Mouse (Mus musculus) megakaryocyte, embryonic 14.5 days (primary cell): ENCODE data around the gene Rap1gds1. TPM values are rescaled to one million over a fixed set of nuclear protein-coding genes. Genes with fewer than 3 reads are reported as not detected.

Experiments
- H3K27me3 ChIP-seq: replicated peaks from 2 replicates; pipeline ENCODE3; 2012; ENCODE audit warnings: inconsistent platforms
- H3K36me3 ChIP-seq: replicated peaks from 2 replicates; pipeline ENCODE3; 2012; ENCODE audit warnings: low read length, inconsistent platforms, mixed read lengths
- H3K4me1 ChIP-seq: 2 replicates; pipeline ENCODE4 v1.6.1; 2012; ENCODE audit warnings: inconsistent platforms
- H3K4me3 ChIP-seq: replicated peaks from 2 replicates; pipeline ENCODE3; 2012; ENCODE audit warnings: moderate library complexity, mild to moderate bottlenecking, inconsistent platforms
- H3K9me3 ChIP-seq: 2 replicates; pipeline ENCODE4 v1.6.1; 2012; ENCODE audit warnings: inconsistent platforms
- FLI1 ChIP-seq: IDR thresholded peaks from 2 replicates; pipeline ENCODE4 v1.6.1; 2012; ENCODE audit warnings: low read length, inconsistent platforms, mixed read lengths
- GATA1 ChIP-seq: IDR thresholded peaks from 3 replicates; pipeline ENCODE4 v1.6.1; 2012; ENCODE audit warnings: mixed read lengths, low read length, inconsistent platforms, borderline replicate concordance
- polyA plus RNA-seq: library from polyadenylated mRNA; stranded (reverse); fragments of >175 nt; gene quantifications from 2 replicates; pipeline ENCODE4 v1.2.3, GENCODE M21; 2012; ENCODE audit warnings: low replicate concordance; ENCODE audit not compliant: insufficient read depth

Gene Rap1gds1
- polyA plus RNA-seq, 1 experiment = 5.4 TPM

- peaks cover 9% of the 10 kb centered on the region for H3K4me1 ChIP-seq
- no peaks in the 10 kb centered on the region for H3K27me3 ChIP-seq
- peaks cover 31% of the 10 kb centered on the region for H3K36me3 ChIP-seq
- 0 out of 2 replicates have a peak, but pooled peaks cover 4% of the 10 kb centered on the region for H3K9me3 ChIP-seq
- TF ChIP-seq FLI1 (no peak), GATA1 (no peak)
- H3K4me3 ChIP-seq = no peak overlapping the region
Observed at GRCm38 (mm10) chr3:139062088-139062487, 12.9 kb downstream of the Rap1gds1 start.

DNA sequence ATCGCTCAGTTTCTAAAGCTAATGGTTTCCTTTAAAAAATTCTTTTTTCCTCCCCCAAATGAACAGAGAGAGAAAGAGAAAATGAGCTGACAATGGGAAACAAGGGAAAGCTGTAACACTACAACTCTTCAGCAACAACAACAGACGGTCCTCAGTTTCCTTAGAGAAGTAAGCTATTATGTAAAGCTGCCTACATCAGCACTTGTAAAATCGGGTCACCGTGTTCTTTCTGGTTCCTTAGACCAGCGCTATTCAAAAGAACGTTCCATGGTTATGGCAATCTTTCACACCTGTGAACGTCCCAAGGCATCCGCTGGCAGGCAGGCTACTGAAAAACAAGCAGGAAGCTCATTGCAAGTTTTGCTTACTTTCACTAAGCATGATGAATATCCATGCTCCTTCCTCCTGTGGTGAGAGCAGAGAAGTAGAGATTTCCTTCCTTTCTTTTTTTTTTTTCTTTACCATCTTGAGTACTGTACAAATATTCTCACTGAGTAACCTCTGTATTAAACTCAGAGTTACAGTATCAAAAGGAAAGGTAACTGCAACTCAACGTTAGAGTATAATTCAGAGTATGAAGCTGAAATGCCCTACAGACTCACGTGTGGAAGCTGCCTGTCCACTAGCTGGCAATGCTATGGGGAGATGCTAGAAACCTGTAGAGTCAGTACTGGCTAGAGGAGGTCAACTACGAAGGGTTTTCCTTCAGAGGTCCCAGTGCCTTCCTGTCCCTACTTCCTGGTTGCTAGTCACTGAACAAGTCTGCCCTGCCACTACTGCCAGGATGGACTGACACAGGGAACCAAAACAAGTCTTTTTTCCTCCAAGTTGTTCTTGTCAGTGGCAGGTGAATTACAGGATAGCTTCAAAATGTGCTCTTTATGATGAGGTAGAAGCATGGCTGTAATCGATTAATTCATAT, 26.0 kb downstream of the Rap1gds1 start:
- H3K4me3 ChIP-seq = no peak overlapping the region
- TF ChIP-seq GATA1 = no peak
- no peak for TF ChIP-seq FLI1
- H3K9me3 ChIP-seq = no peaks in the 10 kb centered on the region
- H3K36me3 ChIP-seq = peaks cover 47% of the 10 kb centered on the region
- peaks cover 14% of the 10 kb centered on the region for H3K4me1 ChIP-seq
- peaks cover 6% of the 10 kb centered on the region for H3K27me3 ChIP-seq

GRCm38 (mm10) chr3:139042433-139042854, 32.6 kb downstream of the Rap1gds1 start:
- no peak for TF ChIP-seq FLI1
- no peak for TF ChIP-seq GATA1
- Histone ChIP-seq H3K4me3 (peak overlapping the region; percentile 57), H3K4me1 (peaks cover 23% of the 10 kb centered on the region), H3K36me3 (peaks cover 44% of the 10 kb centered on the region), H3K9me3 (peaks cover 12% of the 10 kb centered on the region), H3K27me3 (peaks cover 16% of the 10 kb centered on the region)

GRCm38 (mm10) chr3:139041921-139042320, 33.1 kb downstream of the Rap1gds1 start:
- peaks cover 23% of the 10 kb centered on the region for H3K4me1 ChIP-seq
- H3K4me3 ChIP-seq = peak overlapping the region; percentile 81
- TF ChIP-seq FLI1 (no peak), GATA1 (no peak)
- peaks cover 16% of the 10 kb centered on the region for H3K27me3 ChIP-seq
- H3K36me3 ChIP-seq = peaks cover 44% of the 10 kb centered on the region
- peaks cover 12% of the 10 kb centered on the region for H3K9me3 ChIP-seq

- TF ChIP-seq FLI1 (no peak), GATA1 (no peak)
Observed at GRCm38 (mm10) chr3:139037030-139037429, 38.0 kb downstream of the Rap1gds1 start.

GRCm38 (mm10) chr3:139033179-139033578, 41.8 kb downstream of the Rap1gds1 start:
- Histone ChIP-seq H3K36me3 (peaks cover 54% of the 10 kb centered on the region), H3K27me3 (no peaks in the 10 kb centered on the region), H3K4me1 (no peaks in the 10 kb centered on the region), H3K9me3 (peaks cover 7% of the 10 kb centered on the region), H3K4me3 (no peak overlapping the region)
- TF ChIP-seq FLI1 (no peak), GATA1 (no peak)

More at GRCm38 (mm10) chr3:139037030-139037429, 38.0 kb downstream of the Rap1gds1 start:
- Histone ChIP-seq H3K27me3 (peaks cover 9% of the 10 kb centered on the region), H3K4me1 (peaks cover 7% of the 10 kb centered on the region), H3K4me3 (no peak overlapping the region), H3K9me3 (peaks cover 18% of the 10 kb centered on the region), H3K36me3 (peaks cover 51% of the 10 kb centered on the region)

DNA sequence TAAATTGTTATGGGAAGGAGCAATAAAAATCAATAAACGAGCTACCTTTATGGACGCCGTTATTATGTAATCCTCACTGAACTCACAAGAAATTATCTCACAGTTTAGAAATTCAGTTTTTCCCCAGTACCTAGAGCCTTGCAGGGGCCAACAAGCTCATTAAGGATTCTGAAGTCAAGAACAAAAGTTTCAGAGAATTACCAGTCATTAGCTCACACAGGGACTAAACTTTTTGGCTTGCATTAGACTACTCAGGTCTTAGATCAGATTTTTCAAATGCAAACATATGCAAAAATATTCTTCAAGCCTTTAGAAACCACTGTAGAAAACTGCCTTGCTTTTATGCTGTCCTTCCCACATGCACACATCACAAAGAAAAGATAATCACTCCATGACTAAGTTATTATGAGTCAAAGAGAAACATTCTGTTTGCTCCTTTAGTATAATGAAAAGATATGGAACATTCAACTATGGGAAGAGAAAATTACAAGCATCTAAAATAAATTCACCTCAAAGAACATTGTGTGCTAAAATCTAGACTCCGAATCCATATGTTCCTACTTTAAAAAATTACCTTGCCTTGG, 44.3 kb downstream of the Rap1gds1 start:
- Histone ChIP-seq H3K27me3 (no peaks in the 10 kb centered on the region), H3K4me3 (no peak overlapping the region), H3K9me3 (peaks cover 16% of the 10 kb centered on the region), H3K36me3 (peaks cover 66% of the 10 kb centered on the region), H3K4me1 (no peaks in the 10 kb centered on the region; the same call in 1 of the 2 replicates)
- TF ChIP-seq FLI1 = no peak

GRCm38 (mm10) chr3:139025077-139025476, 49.9 kb downstream of the Rap1gds1 start:
- H3K9me3 ChIP-seq = peaks cover 15% of the 10 kb centered on the region
- no peak overlapping the region for H3K4me3 ChIP-seq
- no peak for TF ChIP-seq FLI1
- no peak for TF ChIP-seq GATA1
- H3K4me1 ChIP-seq = peaks cover 9% of the 10 kb centered on the region
- H3K27me3 ChIP-seq = no peaks in the 10 kb centered on the region
- H3K36me3 ChIP-seq = peaks cover 62% of the 10 kb centered on the region

DNA sequence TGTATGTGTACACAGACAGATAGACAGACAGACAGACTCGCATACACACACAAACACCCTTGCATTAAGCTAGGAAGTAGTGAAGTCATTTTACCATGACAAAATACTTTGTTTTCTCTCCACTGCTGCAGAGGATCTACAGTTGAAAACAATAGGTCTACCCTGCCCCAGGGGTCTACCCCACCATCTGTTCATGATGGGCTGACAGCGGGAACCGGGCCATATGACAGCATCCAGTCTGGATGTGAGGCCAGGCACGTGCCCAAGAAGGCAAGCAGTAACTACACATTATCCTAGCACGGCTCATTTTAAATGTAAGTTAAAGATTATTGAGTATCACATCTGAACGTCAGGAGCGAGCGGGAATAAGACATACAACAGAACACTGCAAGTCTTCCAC, 51.4 kb downstream of the Rap1gds1 start:
- TF ChIP-seq FLI1 (no peak), GATA1 (no peak)
- H3K36me3 ChIP-seq = peaks cover 60% of the 10 kb centered on the region
- H3K4me1 ChIP-seq = peaks cover 9% of the 10 kb centered on the region
- H3K4me3 ChIP-seq = no peak overlapping the region
- H3K27me3 ChIP-seq = no peaks in the 10 kb centered on the region
- H3K9me3 ChIP-seq = peaks cover 15% of the 10 kb centered on the region

GRCm38 (mm10) chr3:139012352-139012751, 62.6 kb downstream of the Rap1gds1 start:
- TF ChIP-seq FLI1 = no peak
- TF ChIP-seq GATA1 = no peak
- H3K27me3 ChIP-seq = no peaks in the 10 kb centered on the region
- H3K4me3 ChIP-seq = no peak overlapping the region
- H3K9me3 ChIP-seq = no peaks in the 10 kb centered on the region
- H3K36me3 ChIP-seq = peaks cover 31% of the 10 kb centered on the region
- H3K4me1 ChIP-seq = no peaks in the 10 kb centered on the region
